Mouse (Mus musculus): Measurements from ENCODE around the gene Rab30.

- TF ChIP-seq CTCF (IDR thresholded peaks at IDR 0.05; ENCODE audit: low read depth) (no peak), EP300 (IDR thresholded peaks at IDR 0.05; ENCODE audit: low read depth) (no peak)
These were observed 35.9 kb downstream of the Rab30 start for GRCm38 (mm10) chr7:92777108-92777973.

All from liver, embryonic 14.5 days (tissue).